Mouse (Mus musculus): ENCODE data around the gene Zfp799. TPM values are rescaled to one million over a fixed set of nuclear protein-coding genes. Genes with fewer than 3 reads are reported as not detected.
A peak's percentile ranks its signal among the peaks of the same experiment; 100 is the strongest.

Gene Zfp799
- total RNA-seq, 2 experiments from 2014 or later = 6.3 to 7.7 TPM

DNA sequence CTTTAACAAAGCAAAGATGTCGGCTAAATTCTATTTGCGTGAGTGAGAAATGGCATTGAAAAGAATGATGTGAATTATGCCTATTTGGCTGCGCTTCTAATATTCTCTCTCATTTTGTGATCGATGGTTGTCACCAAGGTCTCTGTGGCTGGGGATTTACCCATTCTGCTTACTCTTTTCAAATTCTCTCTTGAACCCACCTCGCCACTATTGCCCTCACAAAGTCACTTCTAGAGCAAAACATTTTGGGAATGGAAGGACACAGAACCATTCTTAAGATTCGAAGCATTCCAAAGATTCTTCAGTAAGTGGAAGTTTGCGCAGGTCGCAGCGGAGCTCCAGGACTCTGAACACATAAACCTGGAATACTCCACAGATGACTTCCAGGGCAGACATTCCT is 41.5 kb downstream of the Zfp799 start:
- intact Hi-C loops (cut with DNase I; ENCODE audit: low total_unique reads) = no loop called here
- DNase-seq = no peak

- intact Hi-C loops (cut with DNase I; ENCODE audit: low total_unique reads) = no loop called here
- DNase-seq = peak; percentile 79
Measured at GRCm38 (mm10) chr17:32788094-32788559, 41.9 kb downstream of the Zfp799 start, which contains the start of gene Zfp871. Gene Zfp871 (minus strand): TSS chr17:32788287.

GRCm38 (mm10) chr17:32787436-32788093 is 42.5 kb downstream of the Zfp799 start:
- intact Hi-C loops (cut with DNase I; ENCODE audit: low total_unique reads) = no loop called here
- peak; percentile 60 for DNase-seq

GRCm38 (mm10) chr17:32786944-32787343 is 43.1 kb downstream of the Zfp799 start:
- intact Hi-C loops (cut with DNase I; ENCODE audit: low total_unique reads) = no loop called here
- no peak for DNase-seq

- DNase-seq = no peak
- intact Hi-C loops (cut with DNase I; ENCODE audit: low total_unique reads) = no loop called here
Measured at GRCm38 (mm10) chr17:32785656-32786055, 44.4 kb downstream of the Zfp799 start.

- intact Hi-C loops (cut with DNase I; ENCODE audit: low total_unique reads) = loop anchor here (10.0 kb wide), 1 partner anchor 97 kb away; no protein-coding TSS in a partner anchor
- DNase-seq = no peak
Measured at GRCm38 (mm10) chr17:32777564-32777963, 52.5 kb downstream of the Zfp799 start.

GRCm38 (mm10) chr17:32771213-32771612 is 58.8 kb downstream of the Zfp799 start:
- intact Hi-C loops (cut with DNase I; ENCODE audit: low total_unique reads) = loop anchor here (10.0 kb wide), 1 partner anchor 104 kb away; no protein-coding TSS in a partner anchor
- peak; percentile 16 for DNase-seq

DNA sequence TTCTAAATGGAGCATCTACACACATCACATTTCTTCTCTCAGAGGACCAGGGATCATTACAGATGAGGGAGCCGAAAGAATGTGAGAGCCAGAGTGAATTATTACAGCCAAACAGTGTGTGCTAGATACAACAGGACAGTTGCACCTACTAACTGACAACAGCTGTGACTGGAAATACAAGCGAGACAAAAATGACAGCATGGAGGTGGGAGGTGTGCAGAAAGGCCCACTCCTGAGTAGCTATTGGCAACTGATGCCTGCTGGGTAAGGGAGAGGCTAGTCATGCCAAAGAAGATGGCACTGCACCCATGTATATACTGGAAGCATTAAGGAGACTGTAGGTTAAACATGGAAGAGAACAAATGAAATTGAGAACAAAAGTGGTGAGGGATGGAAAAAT is 63.6 kb downstream of the Zfp799 start:
- intact Hi-C loops (cut with DNase I; ENCODE audit: low total_unique reads) = no loop called here

More for the DNA sequence above, 63.6 kb downstream of the Zfp799 start:
- DNase-seq = no peak

Other genes with a start within 250 kb of the Zfp799 start
- not detected for gene Cyp4f37, start 209.0 kb downstream of the Zfp799 start, total RNA-seq (2021)
- gene Cyp4f40, start 171.4 kb downstream of the Zfp799 start, total RNA-seq (2021) = not detected
- gene Cyp4f15, start 144.6 kb downstream of the Zfp799 start, total RNA-seq (2021) = not detected
- gene Zfp871, start 42.0 kb downstream of the Zfp799 start, total RNA-seq (2021) = 10 to 100 TPM; 22.2 to 24.0 TPM
- gene Zfp811, start 20.3 kb downstream of the Zfp799 start, total RNA-seq (2021) = under 1 TPM; 0.18 to 0.33 TPM
- gene Zfp870, start 61.4 kb upstream of the Zfp799 start, total RNA-seq (2021) = 1 to 10 TPM; 6.2 TPM
- gene Cyp4f14, start 87.1 kb upstream of the Zfp799 start, total RNA-seq (2021) = under 1 TPM in 1 of 2 experiments, not detected in 1; 0.33 TPM
- 1 to 10 TPM; 5.1 to 9.6 TPM for gene Cyp4f13, start 117.1 kb upstream of the Zfp799 start, total RNA-seq (2021)
- gene Zfp472, start 135.6 kb upstream of the Zfp799 start, total RNA-seq (2021) = 1 to 10 TPM; 1.9 TPM
- 1 to 10 TPM; 4.9 to 5.8 TPM for gene Zfp952, start 162.9 kb upstream of the Zfp799 start, total RNA-seq (2021)
- 1 to 10 TPM; 2.9 to 4.3 TPM for gene Zfp763, start 203.1 kb upstream of the Zfp799 start, total RNA-seq (2021)
- gene 4921501E09Rik, start 237.8 kb upstream of the Zfp799 start, total RNA-seq (2021) = not detected

Measured in gastrocnemius, postnatal 14 days (tissue).